Mouse (Mus musculus): ENCODE measurements around the gene Mapk6. TPM values are rescaled to one million over a fixed set of nuclear protein-coding genes. Genes with fewer than 3 reads are reported as not detected.

The Mapk6 gene
- total and polyA plus RNA-seq, 3 experiments: 19.6 to 91.0 (median 44.1) TPM

GRCm38 (mm10) chr9:75424358-75425150 lies 14.7 kb upstream of the Mapk6 start:
- Histone ChIP-seq H3K36me3 (ENCODE audit: control insufficient read depth in 1 of 2, insufficient read depth in 2 of 2, low read length in 2 of 2) (peaks cover 0 to 9% of the 10 kb centered on the region in 2 experiments; a peak in 2 of 4 replicates), H3K4me3 (ENCODE audit: control insufficient read depth in 1 of 2, insufficient read depth in 1 of 2, low read depth in 2 of 2, low read length in 2 of 2) (no peak overlapping the region), H3K79me2 (ENCODE audit: control insufficient read depth, insufficient read depth, low read length, poor library complexity) (no peaks in the 10 kb centered on the region), H3K9me3 (replicated peaks; ENCODE audit: insufficient read depth, low read length) (no peaks in the 10 kb centered on the region), H3K9ac (ENCODE audit: control insufficient read depth, low read depth, low read length, poor library complexity, severe bottlenecking) (no peak overlapping the region), H3K27me3 (ENCODE audit: control insufficient read depth in 1 of 2, insufficient read depth in 2 of 2, low read length in 2 of 2) (peaks cover 0 to 3% of the 10 kb centered on the region in 2 experiments; a peak in 1 of 4 replicates), H3K4me1 (ENCODE audit: control insufficient read depth in 1 of 2, insufficient read depth in 2 of 2, low read length in 2 of 2) (peaks cover 0 to 19% of the 10 kb centered on the region in 2 experiments; a peak in 2 of 4 replicates), H3K27ac (ENCODE audit: control insufficient read depth, low read depth, low read length) (no peak overlapping the region)
- TF ChIP-seq MAX (IDR thresholded peaks at IDR 0.05; ENCODE audit: low read length) (no peak), UBTF (IDR thresholded peaks at IDR 0.05; ENCODE audit: borderline replicate concordance, insufficient read depth, low read depth, low read length) (no peak), SMC3 (IDR thresholded peaks at IDR 0.05; ENCODE audit: low read depth, low read length) (no peak), SIN3A (IDR thresholded peaks at IDR 0.05; ENCODE audit: low read length) (no peak), TCF12 (IDR thresholded peaks at IDR 0.05; ENCODE audit: low read depth, low read length) (no peak), MAFK (IDR thresholded peaks at IDR 0.05; ENCODE audit: borderline replicate concordance, low read depth, low read length) (no peak)
- no peak for DNase-seq (ENCODE audit: low read depth, low spot score)

- DNase-seq (ENCODE audit: low read depth, low spot score): no peak
- Histone ChIP-seq H3K9ac (ENCODE audit: control insufficient read depth, low read depth, low read length, poor library complexity, severe bottlenecking) (no peak overlapping the region), H3K27ac (ENCODE audit: control insufficient read depth, low read depth, low read length) (no peak overlapping the region), H3K4me1 (ENCODE audit: control insufficient read depth in 1 of 2, insufficient read depth in 2 of 2, low read length in 2 of 2) (peaks cover 0 to 13% of the 10 kb centered on the region in 2 experiments; a peak in 2 of 4 replicates), H3K9me3 (replicated peaks; ENCODE audit: insufficient read depth, low read length) (no peaks in the 10 kb centered on the region), H3K79me2 (ENCODE audit: control insufficient read depth, insufficient read depth, low read length, poor library complexity) (no peaks in the 10 kb centered on the region), H3K36me3 (ENCODE audit: control insufficient read depth in 1 of 2, insufficient read depth in 2 of 2, low read length in 2 of 2) (peaks cover 0 to 7% of the 10 kb centered on the region in 2 experiments; a peak in 2 of 4 replicates), H3K27me3 (ENCODE audit: control insufficient read depth in 1 of 2, insufficient read depth in 2 of 2, low read length in 2 of 2) (peaks cover 0 to 3% of the 10 kb centered on the region in 2 experiments; a peak in 1 of 4 replicates), H3K4me3 (ENCODE audit: control insufficient read depth in 1 of 2, insufficient read depth in 1 of 2, low read depth in 2 of 2, low read length in 2 of 2) (no peak overlapping the region)
- TF ChIP-seq MYC (IDR thresholded peaks at IDR 0.05; ENCODE audit: low read depth, low read length): no peak
- no peak for TF ChIP-seq RCOR1 (IDR thresholded peaks at IDR 0.05; ENCODE audit: low read depth, low read length)
- TF ChIP-seq CTCF (IDR thresholded peaks at IDR 0.05 in 2 of 3, conservative IDR thresholded peaks at IDR 0.05 in 1 of 3; ENCODE audit: control insufficient read depth in 1 of 3, insufficient read depth in 1 of 3, low read depth in 2 of 3, low read length in 3 of 3, poor library complexity in 1 of 3, severe bottlenecking in 1 of 3): no peak
- TF ChIP-seq GATA1 (IDR thresholded peaks at IDR 0.05; ENCODE audit: low read depth, low read length): no peak
- TF ChIP-seq MYB (IDR thresholded peaks at IDR 0.05; ENCODE audit: low read depth, low read length): no peak
- TF ChIP-seq MXI1 (IDR thresholded peaks at IDR 0.05; ENCODE audit: low read depth, low read length): no peak
- no peak for TF ChIP-seq USF2 (IDR thresholded peaks at IDR 0.05; ENCODE audit: borderline replicate concordance in 1 of 2, insufficient read depth in 1 of 2, low read depth in 1 of 2, low read length in 2 of 2)
- TF ChIP-seq MEF2A (IDR thresholded peaks at IDR 0.05; ENCODE audit: extremely low read depth, insufficient replicate concordance, low read depth, low read length, poor library complexity, severe bottlenecking): no peak
- no peak for TF ChIP-seq KAT2A (conservative IDR thresholded peaks at IDR 0.05; ENCODE audit: low read depth, low read length)
- no peak for TF ChIP-seq MAX (IDR thresholded peaks at IDR 0.05; ENCODE audit: low read length)
- TF ChIP-seq CHD1 (IDR thresholded peaks at IDR 0.05; ENCODE audit: low read depth, low read length): no peak
- TF ChIP-seq NRF1 (IDR thresholded peaks at IDR 0.05; ENCODE audit: insufficient read depth, low read depth, low read length, poor library complexity, severe bottlenecking): no peak
- TF ChIP-seq BHLHE40 (IDR thresholded peaks at IDR 0.05; ENCODE audit: borderline replicate concordance, low read depth, low read length): no peak
- TF ChIP-seq GABPA (IDR thresholded peaks at IDR 0.05; ENCODE audit: low read depth, low read length): no peak
- TF ChIP-seq HCFC1 (IDR thresholded peaks at IDR 0.05; ENCODE audit: low read depth, low read length): no peak
- no peak for TF ChIP-seq SIN3A (IDR thresholded peaks at IDR 0.05; ENCODE audit: low read length)
- no peak for TF ChIP-seq TBP (IDR thresholded peaks at IDR 0.05; ENCODE audit: low read depth, low read length)
- TF ChIP-seq CHD2 (IDR thresholded peaks at IDR 0.05; ENCODE audit: low read length): no peak
- no peak for TF ChIP-seq EP300 (IDR thresholded peaks at IDR 0.05; ENCODE audit: low read depth in 1 of 2, low read length in 2 of 2)
- TF ChIP-seq MAFK (IDR thresholded peaks at IDR 0.05; ENCODE audit: borderline replicate concordance, low read depth, low read length): no peak
Observed at GRCm38 (mm10) chr9:75423683-75424082, 13.9 kb upstream of the Mapk6 start.
